Mouse (Mus musculus): ENCODE measurements at regions not wholly inside any gene's neighbourhood (a gene's known extent, or its start where the extent isn't known, plus 50 kb on each side); places are given as distances from the start of the nearest gene placed in this dataset.

GRCm38 (mm10) chr5:112040678-112041077 is 211.6 kb downstream of the Cryba4 start:
- H3K4me2 ChIP-seq: no peak overlapping the region
- peaks cover 69% of the 10 kb centered on the region for H3K27me3 ChIP-seq
- WGBS: 36% methylated on average over 1 of the region's 1 CpGs
- no peak overlapping the region for H3K27ac ChIP-seq
- ATAC-seq (replicated peaks; ENCODE audit: low FRiP score): no peak
- H3K9ac ChIP-seq: no peak overlapping the region
- no peaks in the 10 kb centered on the region for H3K36me3 ChIP-seq
- H3K4me3 ChIP-seq (replicated peaks): no peak overlapping the region
- no peaks in the 10 kb centered on the region for H3K9me3 ChIP-seq (replicated peaks)
- H3K4me1 ChIP-seq: peaks cover 18% of the 10 kb centered on the region

GRCm38 (mm10) chr5:112041285-112041684 is 211.0 kb downstream of the Cryba4 start:
- Histone ChIP-seq H3K4me3 (replicated peaks) (no peak overlapping the region), H3K4me2 (no peak overlapping the region), H3K9me3 (replicated peaks) (no peaks in the 10 kb centered on the region), H3K27me3 (peaks cover 69% of the 10 kb centered on the region), H3K36me3 (no peaks in the 10 kb centered on the region), H3K9ac (no peak overlapping the region), H3K27ac (no peak overlapping the region), H3K4me1 (peaks cover 14% of the 10 kb centered on the region)
- 44% methylated on average over 4 of the region's 4 CpGs for WGBS
- no peak for ATAC-seq (replicated peaks; ENCODE audit: low FRiP score)

- H3K9me3 ChIP-seq (replicated peaks): no peaks in the 10 kb centered on the region
- no peak for ATAC-seq (replicated peaks; ENCODE audit: low FRiP score)
- no peak overlapping the region for H3K4me2 ChIP-seq
- no peaks in the 10 kb centered on the region for H3K36me3 ChIP-seq
- H3K4me1 ChIP-seq: peaks cover 4% of the 10 kb centered on the region
- 87% methylated on average over 11 of the region's 11 CpGs for WGBS
- no peak overlapping the region for H3K9ac ChIP-seq
- no peak overlapping the region for H3K27ac ChIP-seq
- H3K27me3 ChIP-seq: peaks cover 64% of the 10 kb centered on the region
- H3K4me3 ChIP-seq (replicated peaks): no peak overlapping the region
These were observed 210.1 kb downstream of the Cryba4 start for GRCm38 (mm10) chr5:112042236-112042635.

GRCm38 (mm10) chr5:112050046-112050782 is 202.1 kb downstream of the Cryba4 start:
- H3K4me3 ChIP-seq (replicated peaks): no peak overlapping the region
- H3K9me3 ChIP-seq (replicated peaks): no peaks in the 10 kb centered on the region
- H3K27ac ChIP-seq: no peak overlapping the region
- no peaks in the 10 kb centered on the region for H3K36me3 ChIP-seq
- peaks cover 51% of the 10 kb centered on the region for H3K27me3 ChIP-seq
- ATAC-seq (replicated peaks; ENCODE audit: low FRiP score): no peak
- H3K4me1 ChIP-seq: peaks cover 7% of the 10 kb centered on the region; the same call in 1 of the 2 replicates
- no peak overlapping the region for H3K4me2 ChIP-seq
- 19% methylated on average over 16 of the region's 16 CpGs for WGBS
- no peak overlapping the region for H3K9ac ChIP-seq

GRCm38 (mm10) chr5:112050906-112051305 is 201.4 kb downstream of the Cryba4 start:
- H3K4me2 ChIP-seq: no peak overlapping the region
- peaks cover 7% of the 10 kb centered on the region; the same call in 1 of the 2 replicates for H3K4me1 ChIP-seq
- H3K27ac ChIP-seq: no peak overlapping the region
- H3K36me3 ChIP-seq: no peaks in the 10 kb centered on the region
- H3K4me3 ChIP-seq (replicated peaks): no peak overlapping the region
- ATAC-seq (replicated peaks; ENCODE audit: low FRiP score): no peak
- no peaks in the 10 kb centered on the region for H3K9me3 ChIP-seq (replicated peaks)
- peaks cover 50% of the 10 kb centered on the region for H3K27me3 ChIP-seq
- 43% methylated on average over 5 of the region's 5 CpGs for WGBS
- H3K9ac ChIP-seq: no peak overlapping the region

GRCm38 (mm10) chr5:112051786-112052185 is 200.5 kb downstream of the Cryba4 start:
- H3K4me3 ChIP-seq (replicated peaks): no peak overlapping the region
- no peaks in the 10 kb centered on the region for H3K36me3 ChIP-seq
- H3K4me1 ChIP-seq: peaks cover 7% of the 10 kb centered on the region; the same call in 1 of the 2 replicates
- no peak for ATAC-seq (replicated peaks; ENCODE audit: low FRiP score)
- no peak overlapping the region for H3K27ac ChIP-seq
- no peaks in the 10 kb centered on the region for H3K9me3 ChIP-seq (replicated peaks)
- H3K9ac ChIP-seq: no peak overlapping the region
- 87% methylated on average over 10 of the region's 10 CpGs for WGBS
- H3K27me3 ChIP-seq: peaks cover 48% of the 10 kb centered on the region
- H3K4me2 ChIP-seq: no peak overlapping the region

- Histone ChIP-seq H3K4me1 (peaks cover 7% of the 10 kb centered on the region; the same call in 1 of the 2 replicates), H3K9ac (no peak overlapping the region), H3K27me3 (peaks cover 45% of the 10 kb centered on the region), H3K36me3 (no peaks in the 10 kb centered on the region), H3K4me2 (no peak overlapping the region), H3K27ac (no peak overlapping the region), H3K4me3 (replicated peaks) (no peak overlapping the region), H3K9me3 (replicated peaks) (no peaks in the 10 kb centered on the region)
- no peak; the same call in 1 of the 2 replicates for ATAC-seq (replicated peaks; ENCODE audit: low FRiP score)
- 86% methylated on average over 5 of the region's 5 CpGs for WGBS
These were observed 198.6 kb downstream of the Cryba4 start for GRCm38 (mm10) chr5:112053600-112054155.

GRCm38 (mm10) chr5:112055018-112055417 is 197.3 kb downstream of the Cryba4 start:
- Histone ChIP-seq H3K4me1 (peaks cover 3% of the 10 kb centered on the region; the same call in 1 of the 2 replicates), H3K4me3 (replicated peaks) (no peak overlapping the region), H3K9me3 (replicated peaks) (no peaks in the 10 kb centered on the region), H3K4me2 (no peak overlapping the region), H3K27ac (no peak overlapping the region), H3K27me3 (peaks cover 37% of the 10 kb centered on the region), H3K9ac (no peak overlapping the region), H3K36me3 (no peaks in the 10 kb centered on the region)
- ATAC-seq (replicated peaks; ENCODE audit: low FRiP score): no peak
- WGBS: 22% methylated on average over 4 of the region's 4 CpGs

- no peaks in the 10 kb centered on the region for H3K9me3 ChIP-seq (replicated peaks)
- ATAC-seq (replicated peaks; ENCODE audit: low FRiP score): no peak
- no peaks in the 10 kb centered on the region for H3K36me3 ChIP-seq
- no peak overlapping the region for H3K27ac ChIP-seq
- 85% methylated on average over 13 of the region's 13 CpGs for WGBS
- H3K9ac ChIP-seq: no peak overlapping the region
- H3K4me1 ChIP-seq: no peaks in the 10 kb centered on the region
- no peak overlapping the region for H3K4me2 ChIP-seq
- no peak overlapping the region for H3K4me3 ChIP-seq (replicated peaks)
- H3K27me3 ChIP-seq: no peaks in the 10 kb centered on the region; the same call in 1 of the 2 replicates
These were observed 182.4 kb downstream of the Cryba4 start for GRCm38 (mm10) chr5:112069917-112070316.

GRCm38 (mm10) chr5:112072456-112072855 is 179.9 kb downstream of the Cryba4 start:
- Histone ChIP-seq H3K4me1 (peaks cover 5% of the 10 kb centered on the region; the same call in 1 of the 2 replicates), H3K36me3 (no peaks in the 10 kb centered on the region), H3K4me2 (no peak overlapping the region), H3K9me3 (replicated peaks) (no peaks in the 10 kb centered on the region), H3K9ac (no peak overlapping the region), H3K4me3 (replicated peaks) (no peak overlapping the region), H3K27ac (no peak overlapping the region), H3K27me3 (no peaks in the 10 kb centered on the region)
- ATAC-seq (replicated peaks; ENCODE audit: low FRiP score): no peak
- WGBS: 58% methylated on average over 4 of the region's 4 CpGs

- no peak overlapping the region for H3K4me3 ChIP-seq (replicated peaks)
- H3K9ac ChIP-seq: no peak overlapping the region
- H3K36me3 ChIP-seq: no peaks in the 10 kb centered on the region
- 24% methylated on average over 14 of the region's 14 CpGs for WGBS
- no peaks in the 10 kb centered on the region for H3K27me3 ChIP-seq
- ATAC-seq (replicated peaks; ENCODE audit: low FRiP score): no peak
- no peak overlapping the region for H3K27ac ChIP-seq
- peaks cover 5% of the 10 kb centered on the region; the same call in 1 of the 2 replicates for H3K4me1 ChIP-seq
- no peaks in the 10 kb centered on the region for H3K9me3 ChIP-seq (replicated peaks)
- H3K4me2 ChIP-seq: no peak overlapping the region
These were observed 175.2 kb downstream of the Cryba4 start for GRCm38 (mm10) chr5:112077097-112077496.

GRCm38 (mm10) chr5:112077840-112078600 is 174.3 kb downstream of the Cryba4 start:
- Histone ChIP-seq H3K9me3 (replicated peaks) (no peaks in the 10 kb centered on the region), H3K4me1 (peaks cover 5% of the 10 kb centered on the region; the same call in 1 of the 2 replicates), H3K36me3 (no peaks in the 10 kb centered on the region), H3K4me2 (no peak overlapping the region), H3K4me3 (replicated peaks) (no peak overlapping the region), H3K9ac (no peak overlapping the region), H3K27me3 (no peaks in the 10 kb centered on the region), H3K27ac (no peak overlapping the region)
- 84% methylated on average over 19 of the region's 19 CpGs for WGBS
- ATAC-seq (replicated peaks; ENCODE audit: low FRiP score): no peak
